Comparison of ENCODE assay signal across 8 mouse cellular contexts in the genomic region with DNA sequence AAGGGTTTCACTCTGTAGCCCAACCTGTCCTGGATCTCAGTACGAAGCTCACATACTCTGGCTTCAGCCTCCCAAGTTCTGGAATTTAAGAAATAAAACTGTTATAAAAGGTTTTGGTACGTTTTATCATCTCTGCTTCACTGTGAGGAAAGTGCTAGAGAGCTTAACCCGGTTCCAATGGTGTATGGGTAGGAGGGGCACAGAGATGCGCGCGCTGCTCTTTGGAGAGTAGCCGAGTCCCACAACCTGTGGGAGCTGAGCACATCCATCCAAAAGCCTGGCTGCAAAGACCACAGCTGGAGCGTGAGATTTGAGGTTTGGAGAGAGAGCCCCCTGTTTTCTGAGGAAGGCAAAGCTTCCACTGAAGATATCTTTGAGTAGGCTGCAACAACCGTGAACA. TPM values are rescaled to one million over a fixed set of nuclear protein-coding genes. Genes with fewer than 3 reads are reported as not detected.
A peak's percentile ranks its signal among the peaks of the same experiment; 100 is the strongest.
DNase-seq lines count a peak whose midpoint lies in the region; ATAC-seq and TF ChIP-seq lines count a peak whose summit lies in the region.

No protein-coding gene starts in this region.

- TF ChIP-seq POLR2A in thymus, adult 2 months (IDR thresholded peaks at IDR 0.05; ENCODE audit: control insufficient read depth, extremely low read depth, insufficient read depth, low read length, poor library complexity), result no peak

- H3K27ac ChIP-seq in lung, embryonic 15.5 days, result no peak overlapping the region
- no peak overlapping the region for H3K27ac ChIP-seq in hindbrain, embryonic 11.5 days (ENCODE audit: low read depth, low read length)
- no peak overlapping the region for H3K27ac ChIP-seq in midbrain, embryonic 11.5 days (ENCODE audit: low read depth, low read length)
- H3K27ac ChIP-seq in thymus, adult 2 months (ENCODE audit: control insufficient read depth, insufficient read depth, low read length), result no peak overlapping the region

- no peaks in the 10 kb centered on the region for H3K27me3 ChIP-seq in lung, embryonic 15.5 days
- H3K27me3 ChIP-seq in hindbrain, embryonic 11.5 days (ENCODE audit: control insufficient read depth, insufficient read depth, low read length), result no peaks in the 10 kb centered on the region; the same call in 1 of the 2 replicates
- H3K27me3 ChIP-seq in midbrain, embryonic 11.5 days (ENCODE audit: control insufficient read depth, insufficient read depth, low read length), result no peaks in the 10 kb centered on the region
- no peaks in the 10 kb centered on the region; the same call in 1 of the 2 replicates for H3K27me3 ChIP-seq in thymus, adult 2 months (ENCODE audit: control insufficient read depth, insufficient read depth, low read length)

- H3K9ac ChIP-seq in lung, embryonic 15.5 days, result no peak overlapping the region
- peak overlapping the region; percentile 12; the same call in 1 of the 2 replicates for H3K9ac ChIP-seq in hindbrain, embryonic 11.5 days (ENCODE audit: low read depth, low read length)
- peak overlapping the region; percentile 14; the same call in 1 of the 2 replicates for H3K9ac ChIP-seq in midbrain, embryonic 11.5 days (ENCODE audit: low read length)

- H3K4me1 ChIP-seq in lung, embryonic 15.5 days, result peaks cover 8% of the 10 kb centered on the region; the same call in 1 of the 2 replicates
- H3K4me1 ChIP-seq in hindbrain, embryonic 11.5 days (replicated peaks; ENCODE audit: control insufficient read depth, insufficient read depth, low read length), result no peaks in the 10 kb centered on the region
- H3K4me1 ChIP-seq in midbrain, embryonic 11.5 days (ENCODE audit: control insufficient read depth, insufficient read depth, low read length), result no peaks in the 10 kb centered on the region
- peaks cover 7% of the 10 kb centered on the region; the same call in 1 of the 2 replicates for H3K4me1 ChIP-seq in thymus, adult 2 months (replicated peaks; ENCODE audit: control insufficient read depth, insufficient read depth, low read length)

- DNase-seq in lung, adult 18-20 months, result no peak
- DNase-seq in embryo, embryonic 10 days (ENCODE audit: low spot score), result peak; percentile 79
- peak; percentile 43 for DNase-seq in hindbrain, embryonic 11.5 days (ENCODE audit: low spot score)
- DNase-seq in midbrain, embryonic 11.5 days (ENCODE audit: low spot score, missing footprints), result no peak
- DNase-seq in thymus, adult 2 months, result no peak
- DNase-seq in urinary bladder, postnatal 10 days (ENCODE audit: low spot score), result no peak
- DNase-seq in frontal cortex, postnatal 25 days (ENCODE audit: low spot score in 2 of 2), result no peak

- no peak for TF ChIP-seq CTCF in thymus, adult 2 months (IDR thresholded peaks at IDR 0.05; ENCODE audit: borderline replicate concordance, control insufficient read depth, extremely low read depth, insufficient read depth, low read length, poor library complexity)

- under 1% methylated on average over 9 of the region's 9 CpGs for WGBS in lung, embryonic 15.5 days
- WGBS in hindbrain, embryonic 11.5 days, result under 1% methylated on average over 9 of the region's 9 CpGs
- under 1% methylated on average over 9 of the region's 9 CpGs for WGBS in midbrain, embryonic 11.5 days
- WGBS in thymus, adult 2 months, result 8% methylated on average over 9 of the region's 9 CpGs

- H3K36me3 ChIP-seq in lung, embryonic 15.5 days, result no peaks in the 10 kb centered on the region
- no peaks in the 10 kb centered on the region for H3K36me3 ChIP-seq in hindbrain, embryonic 11.5 days (ENCODE audit: control insufficient read depth, insufficient read depth, low read length)
- no peaks in the 10 kb centered on the region for H3K36me3 ChIP-seq in midbrain, embryonic 11.5 days (ENCODE audit: control insufficient read depth, insufficient read depth, low read length)
- H3K36me3 ChIP-seq in thymus, adult 2 months (ENCODE audit: control insufficient read depth, insufficient read depth, low read length), result no peaks in the 10 kb centered on the region

- peak overlapping the region; percentile 65 for H3K4me2 ChIP-seq in lung, embryonic 15.5 days
- peak overlapping the region; percentile 46 for H3K4me2 ChIP-seq in hindbrain, embryonic 11.5 days (replicated peaks; ENCODE audit: low read depth, low read length)
- peak overlapping the region; percentile 44 for H3K4me2 ChIP-seq in midbrain, embryonic 11.5 days

- no peak; the same call in 1 of the 2 replicates for ATAC-seq in lung, embryonic 15.5 days (ENCODE audit: borderline replicate concordance, extremely low read depth, low FRiP score, low TSS enrichment)
- peak; percentile 54; the same call in 1 of the 2 replicates for ATAC-seq in hindbrain, embryonic 11.5 days (ENCODE audit: low FRiP score)
- peak; percentile 71; the same call in 1 of the 2 replicates for ATAC-seq in midbrain, embryonic 11.5 days (ENCODE audit: low FRiP score)

- peak overlapping the region; percentile 40 for H3K4me3 ChIP-seq in lung, embryonic 15.5 days
- peak overlapping the region; percentile 43 for H3K4me3 ChIP-seq in hindbrain, embryonic 11.5 days (ENCODE audit: low read depth, low read length)
- peak overlapping the region; percentile 38 for H3K4me3 ChIP-seq in midbrain, embryonic 11.5 days (ENCODE audit: low read depth, low read length)
- H3K4me3 ChIP-seq in thymus, adult 2 months (ENCODE audit: control insufficient read depth, insufficient read depth, low read length), result no peak overlapping the region

- H3K9me3 ChIP-seq in lung, embryonic 15.5 days, result no peaks in the 10 kb centered on the region
- H3K9me3 ChIP-seq in hindbrain, embryonic 11.5 days (ENCODE audit: control insufficient read depth, low read length), result no peaks in the 10 kb centered on the region
- no peaks in the 10 kb centered on the region for H3K9me3 ChIP-seq in midbrain, embryonic 11.5 days (ENCODE audit: control insufficient read depth, low read length)

RNA-seq across cellular contexts. Expression of a gene that starts 15.5 kb away (rescaled TPM):
- polyA plus RNA-seq in lung, embryonic 15.5 days (2015; fragmentation: Nextera tagmentation; extraction: Ambion mirVana), result not detected in 2 replicates
- polyA plus RNA-seq in hindbrain, embryonic 11.5 days (2014; fragmentation: Nextera tagmentation; extraction: Ambion mirVana), result 0.32 TPM in 1 of 2 replicates, not detected in the other
- not detected in 2 replicates for polyA plus RNA-seq in midbrain, embryonic 11.5 days (2014; fragmentation: Nextera tagmentation; extraction: Ambion mirVana)
- 0.36 and 0.38 TPM in 2 replicates for polyA plus RNA-seq in thymus, adult 2 months (2012; rRNA removed)

RNA-seq across cellular contexts. Expression of a gene that starts 19.3 kb away (rescaled TPM):
- not detected in 2 replicates for polyA plus RNA-seq in lung, embryonic 15.5 days (2015; fragmentation: Nextera tagmentation; extraction: Ambion mirVana)
- polyA plus RNA-seq in hindbrain, embryonic 11.5 days (2014; fragmentation: Nextera tagmentation; extraction: Ambion mirVana), result not detected in 2 replicates
- polyA plus RNA-seq in midbrain, embryonic 11.5 days (2014; fragmentation: Nextera tagmentation; extraction: Ambion mirVana), result not detected in 2 replicates
- not detected in 2 replicates for polyA plus RNA-seq in thymus, adult 2 months (2012; rRNA removed)

RNA-seq across cellular contexts. Expression of a gene that starts 34.9 kb away (rescaled TPM):
- polyA plus RNA-seq in lung, embryonic 15.5 days (2015; fragmentation: Nextera tagmentation; extraction: Ambion mirVana), result not detected in 2 replicates
- polyA plus RNA-seq in hindbrain, embryonic 11.5 days (2014; fragmentation: Nextera tagmentation; extraction: Ambion mirVana), result not detected in 2 replicates
- polyA plus RNA-seq in midbrain, embryonic 11.5 days (2014; fragmentation: Nextera tagmentation; extraction: Ambion mirVana), result not detected in 2 replicates
- not detected in 2 replicates for polyA plus RNA-seq in thymus, adult 2 months (2012; rRNA removed)

RNA-seq across cellular contexts. Expression of a gene that starts 35.2 kb away (rescaled TPM):
- polyA plus RNA-seq in lung, embryonic 15.5 days (2015; fragmentation: Nextera tagmentation; extraction: Ambion mirVana), result 12.6 and 13.3 TPM in 2 replicates
- polyA plus RNA-seq in hindbrain, embryonic 11.5 days (2014; fragmentation: Nextera tagmentation; extraction: Ambion mirVana), result 18.7 and 20.3 TPM in 2 replicates
- 20.3 and 21.8 TPM in 2 replicates for polyA plus RNA-seq in midbrain, embryonic 11.5 days (2014; fragmentation: Nextera tagmentation; extraction: Ambion mirVana)
- polyA plus RNA-seq in thymus, adult 2 months (2012; rRNA removed), result 1.5 and 1.6 TPM in 2 replicates

Comparison
In these comparisons a context has a peak if more than half of its experiments do, and no peak if none do; other contexts are left out.
1. DNase-seq: peak in embryo, embryonic 10 days (single experiment) and hindbrain, embryonic 11.5 days (single experiment); none in lung, adult 18-20 months (0 of 2), midbrain, embryonic 11.5 days (single experiment), thymus, adult 2 months (single experiment), urinary bladder, postnatal 10 days (single experiment) and frontal cortex, postnatal 25 days (0 of 2).
2. Peak in every context shown above with its lines, with median percentiles within 50 percentile points of each other: H3K4me2 ChIP-seq.